Mouse (Mus musculus) ZHBTc4 (cell line): ENCODE results near the gene Arnt2.

Experiments
- DNase-seq: peaks from one replicate; pipeline ENCODE4 v3.0.0-alpha.2; 2011; ENCODE audit warnings: low read depth, low spot score

Gene Arnt2

DNA sequence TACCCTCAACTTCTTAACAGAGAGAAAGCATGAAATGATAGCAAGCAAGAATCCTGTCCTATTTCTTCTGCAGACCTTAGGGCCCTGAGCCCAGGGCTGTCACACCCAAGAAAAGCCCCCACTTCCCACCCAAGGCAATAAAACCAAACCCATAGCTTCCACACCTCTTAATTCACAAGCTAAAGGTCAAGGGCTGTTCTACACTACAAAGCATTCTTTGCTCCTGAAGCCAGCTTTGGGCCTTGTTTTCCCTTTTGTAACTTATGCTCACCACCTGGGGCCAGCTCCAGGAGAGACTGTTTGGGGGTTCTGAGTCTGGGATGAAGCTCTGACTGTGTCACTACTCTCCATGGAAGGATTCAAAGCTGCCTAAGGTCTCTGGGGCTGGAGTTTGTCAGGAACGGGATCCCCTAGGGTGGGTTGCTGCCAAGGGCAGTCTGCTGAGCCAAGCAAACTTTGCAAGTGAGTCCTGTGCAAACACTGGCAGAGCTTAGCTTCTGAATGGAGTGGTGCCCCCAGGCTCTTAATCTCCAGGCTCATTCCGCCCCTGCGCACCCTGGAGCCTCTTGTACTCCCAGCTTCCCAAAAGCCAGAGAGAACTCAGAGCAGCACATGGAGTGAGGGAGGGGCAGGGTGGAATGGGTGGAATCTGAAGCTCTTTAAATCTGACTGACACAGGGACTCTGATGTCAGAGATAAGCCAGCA is 161.9 kb downstream of the Arnt2 start:
- peak; percentile 94 for DNase-seq

DNA sequence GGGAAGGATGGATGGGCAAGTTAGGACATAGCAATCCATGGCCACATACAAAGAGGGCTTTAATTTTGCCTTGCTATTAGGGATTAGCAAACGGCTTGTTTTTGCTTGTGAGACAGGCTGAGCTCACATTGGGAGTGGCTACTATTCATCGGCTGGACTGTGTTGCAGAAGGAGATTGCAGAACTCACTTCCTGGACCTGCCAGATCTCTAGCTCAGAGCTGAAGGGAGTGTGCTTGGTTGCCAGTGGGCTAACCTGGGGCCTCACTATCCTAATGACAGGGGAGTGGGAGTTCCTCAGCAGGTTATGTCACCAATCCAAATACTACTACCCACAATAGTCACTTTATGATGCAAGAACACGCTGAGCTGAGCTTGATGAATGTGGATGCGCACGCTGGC is 163.1 kb downstream of the Arnt2 start:
- DNase-seq: no peak

GRCm38 (mm10) chr7:84246093-84246492 is 163.9 kb downstream of the Arnt2 start:
- no peak for DNase-seq

GRCm38 (mm10) chr7:84240406-84240805 is 169.6 kb downstream of the Arnt2 start:
- DNase-seq: no peak

DNA sequence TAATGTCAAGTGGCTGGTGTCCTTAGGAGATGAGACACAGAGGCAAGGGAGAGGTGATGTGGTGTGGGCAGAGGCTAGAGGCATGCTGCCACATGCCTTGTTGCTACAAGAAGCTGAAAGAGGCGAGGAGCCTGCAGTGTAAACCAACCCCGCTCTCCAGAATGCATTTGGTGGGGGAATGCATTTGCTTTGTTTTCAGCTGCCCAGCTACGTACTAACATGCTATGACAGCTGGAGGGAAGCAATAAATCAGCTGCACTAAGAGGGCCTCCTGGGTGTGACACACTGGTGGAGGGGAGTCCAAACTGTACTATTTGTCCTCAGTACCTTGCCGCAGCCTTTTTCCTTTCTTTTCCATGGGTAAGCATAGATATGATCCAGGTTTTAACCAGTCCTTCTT is 172.3 kb downstream of the Arnt2 start:
- DNase-seq: no peak

- no peak for DNase-seq
These were observed 178.6 kb downstream of the Arnt2 start for GRCm38 (mm10) chr7:84231396-84231795.

DNA sequence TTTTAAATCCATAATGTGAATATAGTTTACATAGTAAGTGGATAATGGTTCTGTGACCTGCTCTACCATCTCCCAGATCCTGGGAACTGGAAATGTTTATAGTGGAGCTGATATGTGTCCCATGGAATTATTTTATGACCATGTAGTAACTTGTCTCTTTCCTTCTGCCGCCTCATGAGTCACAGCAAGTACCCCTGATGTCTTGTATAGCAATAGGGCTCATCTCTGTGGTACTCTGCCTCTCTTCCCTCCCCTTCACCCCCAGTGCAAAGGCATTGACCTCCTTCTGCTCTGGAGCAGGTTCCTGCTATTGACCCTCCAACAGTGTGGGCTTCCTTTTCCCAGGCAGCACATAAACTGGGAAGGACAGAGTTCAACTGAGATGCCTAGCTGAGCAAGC is 182.3 kb downstream of the Arnt2 start:
- DNase-seq: no peak

DNA sequence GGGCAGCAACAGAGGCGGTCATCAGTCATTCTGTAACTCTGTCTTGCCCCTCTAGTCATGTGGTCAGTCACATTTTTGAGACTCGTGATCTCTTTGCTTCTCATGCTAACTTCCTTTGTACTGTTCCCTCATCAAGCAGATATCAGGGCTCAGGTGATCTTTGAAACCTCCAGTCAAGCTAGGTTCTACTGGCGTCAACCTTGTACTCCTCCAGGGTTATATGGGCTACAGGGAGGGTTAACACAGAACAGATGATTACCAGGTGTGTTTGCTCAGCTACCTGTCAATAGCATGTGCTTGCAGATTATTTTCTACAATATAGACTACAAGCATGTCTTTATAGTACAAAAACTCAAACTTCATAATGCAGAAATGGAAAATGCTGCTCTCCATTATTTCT is 183.1 kb downstream of the Arnt2 start:
- DNase-seq: no peak

- no peak for DNase-seq
These were observed 197.9 kb downstream of the Arnt2 start for GRCm38 (mm10) chr7:84212112-84212511.

GRCm38 (mm10) chr7:84210585-84211291 is 199.2 kb downstream of the Arnt2 start:
- DNase-seq: no peak

- DNase-seq: no peak
These were observed 206.0 kb downstream of the Arnt2 start for GRCm38 (mm10) chr7:84203981-84204380.

- DNase-seq: no peak
These were observed 208.6 kb downstream of the Arnt2 start for GRCm38 (mm10) chr7:84201151-84202068.

DNA sequence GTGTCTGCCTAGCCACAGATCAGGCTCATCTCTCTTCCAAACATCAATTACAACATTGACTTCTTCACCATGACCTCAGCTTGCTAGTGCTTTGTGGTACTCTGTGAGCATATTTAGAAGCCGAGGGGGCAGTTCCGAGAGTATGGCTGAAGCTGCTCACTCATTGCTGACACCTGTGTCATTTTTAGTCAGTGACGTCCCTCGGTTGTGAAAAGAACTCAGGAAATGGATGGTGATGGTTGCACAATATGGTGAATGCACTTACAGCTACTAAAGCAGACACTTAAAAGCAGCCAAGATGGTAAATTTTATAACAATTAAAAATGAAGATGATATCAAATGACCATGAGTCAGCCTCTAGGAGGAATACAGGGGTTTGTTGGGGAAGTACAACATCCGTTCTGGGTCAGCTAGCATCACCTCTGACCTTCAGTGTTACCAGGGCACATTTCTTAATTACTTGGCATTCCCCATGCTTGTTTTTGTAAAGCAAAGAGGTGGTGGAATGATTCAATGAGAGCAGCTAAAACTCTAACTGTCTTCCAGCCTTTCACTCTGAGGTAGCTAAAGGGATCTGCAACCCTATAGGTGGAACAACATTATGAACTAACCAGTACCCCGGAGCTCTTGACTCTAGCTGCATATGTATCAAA is 212.6 kb downstream of the Arnt2 start:
- no peak for DNase-seq
